14 mouse cellular contexts compared by ENCODE assay signal in the genomic region with DNA sequence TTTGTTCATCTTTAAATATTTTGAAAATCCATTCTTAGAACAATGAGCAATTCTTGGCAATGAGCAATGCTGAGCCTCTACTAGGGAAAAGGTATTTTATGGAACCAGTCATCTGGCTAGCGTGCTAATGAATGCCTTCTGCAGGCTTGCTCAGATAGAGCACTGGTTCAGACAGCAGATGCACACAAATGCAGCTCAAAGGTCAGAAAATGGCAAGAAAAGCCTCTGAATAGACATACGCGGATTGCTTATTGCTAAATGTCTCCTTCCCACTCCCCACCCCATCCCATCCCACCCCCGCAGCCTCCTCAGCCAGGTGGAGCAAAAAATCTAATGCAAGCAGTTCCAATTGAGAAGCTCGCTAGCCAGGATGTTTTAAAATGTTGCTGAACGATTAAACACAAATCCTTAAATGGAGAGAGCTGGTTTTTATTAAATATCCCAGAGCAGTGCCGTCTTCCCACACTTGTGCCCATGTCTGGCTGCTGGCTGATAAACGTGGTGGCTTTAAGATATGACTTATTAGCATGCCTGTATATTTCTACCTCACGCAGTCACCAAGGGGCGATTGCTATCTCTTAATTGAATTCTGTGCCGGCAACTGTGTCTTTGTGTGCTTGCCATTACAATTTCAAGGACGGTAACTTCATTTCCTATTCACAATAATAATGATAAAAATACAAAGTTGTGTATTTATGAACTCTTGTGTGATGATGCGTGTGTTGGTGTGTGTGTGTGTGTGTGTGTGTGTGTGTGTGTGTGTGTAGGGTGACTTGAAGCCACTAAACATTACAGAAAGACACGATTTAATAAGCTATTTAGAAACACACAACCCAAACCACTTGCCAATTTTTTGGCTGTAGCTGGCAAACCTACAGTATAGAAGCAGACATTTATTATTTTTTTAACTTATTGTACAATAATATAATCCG.
DNase-seq lines count a peak whose midpoint lies in the region; ATAC-seq and TF ChIP-seq lines count a peak whose summit lies in the region.
"Had no signal": no experiment of that assay in that cellular context is flagged by ENCODE, and none has a peak within 500 bp of the region (broad histone marks: within the 10 kb centered on the region; RNA-seq: fewer than 3 reads in every experiment).

No protein-coding gene starts in this region.

- H3K36me3 ChIP-seq in forebrain, embryonic 14.5 days (ENCODE audit: control insufficient read depth, insufficient read depth, low read length), result no peaks in the 10 kb centered on the region
- no peaks in the 10 kb centered on the region for H3K36me3 ChIP-seq in hindbrain, embryonic 14.5 days (replicated peaks; ENCODE audit: control insufficient read depth, insufficient read depth)
- no peaks in the 10 kb centered on the region for H3K36me3 ChIP-seq in midbrain, postnatal 0 days (ENCODE audit: insufficient read depth, low read length)
- H3K36me3 ChIP-seq: neural tube, embryonic 12.5 days had no signal

- no peaks in the 10 kb centered on the region for H3K9me3 ChIP-seq in forebrain, embryonic 14.5 days (replicated peaks; ENCODE audit: control insufficient read depth, low read length)
- H3K9me3 ChIP-seq in hindbrain, embryonic 14.5 days (ENCODE audit: control insufficient read depth, low read length), result peaks cover 3% of the 10 kb centered on the region; the same call in 1 of the 2 replicates
- H3K9me3 ChIP-seq in midbrain, postnatal 0 days (ENCODE audit: low read length), result no peaks in the 10 kb centered on the region
- H3K9me3 ChIP-seq: neural tube, embryonic 12.5 days had no signal

- no peak for TF ChIP-seq CTCF in layer of hippocampus, adult 2 months (conservative IDR thresholded peaks at IDR 0.05)
- TF ChIP-seq CTCF in midbrain, postnatal 0 days (IDR thresholded peaks at IDR 0.05), result no peak

- H3K4me2 ChIP-seq in forebrain, embryonic 14.5 days (ENCODE audit: low read length), result no peak overlapping the region
- H3K4me2 ChIP-seq in hindbrain, embryonic 14.5 days (replicated peaks), result no peak overlapping the region; the same call in 1 of the 2 replicates
- H3K4me2 ChIP-seq in midbrain, postnatal 0 days (ENCODE audit: low read depth, low read length, poor library complexity, severe bottlenecking), result no peak overlapping the region
- H3K4me2 ChIP-seq: neural tube, embryonic 12.5 days had no signal

- H3K27ac ChIP-seq in layer of hippocampus, adult 2 months, result peak overlapping the region; percentile 83
- no peak overlapping the region for H3K27ac ChIP-seq in forebrain, embryonic 14.5 days (ENCODE audit: low read depth, low read length)
- H3K27ac ChIP-seq in hindbrain, embryonic 14.5 days, result peak overlapping the region; percentile 74
- H3K27ac ChIP-seq in midbrain, postnatal 0 days (ENCODE audit: low read depth, low read length), result peak overlapping the region; percentile 58
- H3K27ac ChIP-seq: kidney, postnatal 0 days; neural tube, embryonic 12.5 days had no signal

- H3K4me1 ChIP-seq in forebrain, embryonic 14.5 days (ENCODE audit: control insufficient read depth, insufficient read depth, low read length), result peaks cover 11% of the 10 kb centered on the region
- peaks cover 10% of the 10 kb centered on the region; the same call in 1 of the 2 replicates for H3K4me1 ChIP-seq in hindbrain, embryonic 14.5 days (replicated peaks; ENCODE audit: control insufficient read depth, insufficient read depth, low read length)
- H3K4me1 ChIP-seq in midbrain, postnatal 0 days (ENCODE audit: insufficient read depth, low read length), result peaks cover 3% of the 10 kb centered on the region; the same call in 1 of the 2 replicates

- no peak for ATAC-seq in forebrain, embryonic 14.5 days
- ATAC-seq in hindbrain, embryonic 14.5 days (ENCODE audit: low FRiP score), result no peak
- ATAC-seq in midbrain, postnatal 0 days (ENCODE audit: low FRiP score), result no peak
- ATAC-seq: intestine, embryonic 16.5 days had no signal

- H3K4me3 ChIP-seq in layer of hippocampus, adult 2 months, result no peak overlapping the region
- no peak overlapping the region for H3K4me3 ChIP-seq in forebrain, embryonic 14.5 days (ENCODE audit: low read depth, low read length)
- H3K4me3 ChIP-seq in hindbrain, embryonic 14.5 days (replicated peaks; ENCODE audit: low read length), result no peak overlapping the region
- H3K4me3 ChIP-seq in midbrain, postnatal 0 days (ENCODE audit: low read depth, low read length), result no peak overlapping the region
- H3K4me3 ChIP-seq: neural tube, embryonic 12.5 days had no signal

- DNase-seq in layer of hippocampus, adult 2 months (ENCODE audit: low spot score in 2 of 2), result peak in 1 of 2 experiments; percentile 16
- no peak for DNase-seq in layer of hippocampus, postnatal 10 days (ENCODE audit: low spot score in 2 of 2)
- DNase-seq in forebrain, embryonic 14.5 days (ENCODE audit: low spot score), result peak; percentile 47
- DNase-seq in hindbrain, embryonic 14.5 days (ENCODE audit: low spot score), result no peak
- DNase-seq in midbrain, postnatal 0 days (ENCODE audit: low spot score), result no peak
- no peak for DNase-seq in spleen, adult 12 weeks (ENCODE audit: low spot score)
- DNase-seq in kidney, postnatal 4 days, result no peak
- DNase-seq: cerebellum, adult 11 months; cerebellum, postnatal 36 days; lung, postnatal 14 days; right cerebral cortex, adult 18-20 months had no signal

- H3K27me3 ChIP-seq in forebrain, embryonic 14.5 days (replicated peaks; ENCODE audit: control insufficient read depth, insufficient read depth, low read length), result no peaks in the 10 kb centered on the region
- no peaks in the 10 kb centered on the region for H3K27me3 ChIP-seq in hindbrain, embryonic 14.5 days (ENCODE audit: control insufficient read depth, insufficient read depth, low read length)
- no peaks in the 10 kb centered on the region for H3K27me3 ChIP-seq in midbrain, postnatal 0 days (ENCODE audit: insufficient read depth, low read length)
- H3K27me3 ChIP-seq: neural tube, embryonic 12.5 days had no signal

- H3K9ac ChIP-seq in forebrain, embryonic 14.5 days (ENCODE audit: low read length), result no peak overlapping the region; the same call in 1 of the 2 replicates
- no peak overlapping the region for H3K9ac ChIP-seq in hindbrain, embryonic 14.5 days
- no peak overlapping the region for H3K9ac ChIP-seq in midbrain, postnatal 0 days (replicated peaks; ENCODE audit: low read length, poor library complexity, severe bottlenecking)
- H3K9ac ChIP-seq: neural tube, embryonic 12.5 days had no signal

- WGBS in forebrain, embryonic 14.5 days, result 70% methylated on average over 15 of the region's 15 CpGs
- 46% methylated on average over 15 of the region's 15 CpGs for WGBS in hindbrain, embryonic 14.5 days
- 42% methylated on average over 15 of the region's 15 CpGs for WGBS in midbrain, postnatal 0 days
